Mouse (Mus musculus) brain, embryonic 14.5 days (tissue): ENCODE data around the gene Kat14. TPM values are rescaled to one million over a fixed set of nuclear protein-coding genes. Genes with fewer than 3 reads are reported as not detected.
A peak's percentile ranks its signal among the peaks of the same experiment; 100 is the strongest.

ENCODE experiments used
- DNase-seq: peaks from one replicate; pipeline ENCODE4 v3.0.0-alpha.2; 2011; ENCODE audit warnings: low read depth
- CTCF ChIP-seq: fragments of 200-500 bp; IDR thresholded peaks from 2 replicates; pipeline ENCODE4 v1.5.1; 2012; ENCODE audit warnings: inconsistent platforms, mild to moderate bottlenecking, moderate library complexity, borderline replicate concordance; ENCODE audit not compliant: insufficient read depth, insufficient read length; ENCODE audit errors: extremely low read depth
- POLR2A ChIP-seq: fragments of 200-500 bp; IDR thresholded peaks from 2 replicates; pipeline ENCODE4 v1.6.1; 2012; ENCODE audit warnings: mild to moderate bottlenecking, inconsistent platforms, borderline replicate concordance; ENCODE audit not compliant: poor library complexity, insufficient read depth, insufficient read length, severe bottlenecking; ENCODE audit errors: extremely low read depth
- polyA plus RNA-seq: library from polyadenylated mRNA; depleted of rRNA; stranded (reverse); fragments of >200 nt; gene quantifications from 2 replicates; pipeline ENCODE4 v1.2.3, GENCODE M21; 2012

The Kat14 gene
- polyA plus RNA-seq, 1 experiment: 31.6 TPM

DNA sequence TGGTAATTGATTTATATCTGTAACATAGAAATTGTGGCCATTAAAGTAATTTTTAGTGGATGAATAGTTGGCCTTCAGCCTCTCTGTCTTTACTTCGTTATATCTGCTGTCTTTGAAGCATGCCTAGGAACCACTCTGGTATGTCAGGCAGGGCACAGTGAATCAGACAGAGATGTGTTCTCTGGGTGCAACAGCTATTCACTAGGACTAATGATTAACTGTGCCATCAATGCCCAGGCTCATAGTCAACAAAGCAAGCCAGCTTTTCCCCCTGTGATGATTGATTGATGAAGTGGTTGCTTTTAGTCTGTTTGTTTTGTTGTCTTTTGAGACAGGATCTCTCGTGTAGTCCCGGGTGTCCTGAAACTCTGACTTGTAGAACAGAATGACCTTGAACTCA is 19.6 kb downstream of the Kat14 start:
- TF ChIP-seq POLR2A (no peak), CTCF (no peak)
- DNase-seq: no peak

GRCm38 (mm10) chr2:144399531-144399930 is 30.7 kb downstream of the Kat14 start:
- no peak for DNase-seq
- no peak for TF ChIP-seq CTCF
- TF ChIP-seq POLR2A: no peak

DNA sequence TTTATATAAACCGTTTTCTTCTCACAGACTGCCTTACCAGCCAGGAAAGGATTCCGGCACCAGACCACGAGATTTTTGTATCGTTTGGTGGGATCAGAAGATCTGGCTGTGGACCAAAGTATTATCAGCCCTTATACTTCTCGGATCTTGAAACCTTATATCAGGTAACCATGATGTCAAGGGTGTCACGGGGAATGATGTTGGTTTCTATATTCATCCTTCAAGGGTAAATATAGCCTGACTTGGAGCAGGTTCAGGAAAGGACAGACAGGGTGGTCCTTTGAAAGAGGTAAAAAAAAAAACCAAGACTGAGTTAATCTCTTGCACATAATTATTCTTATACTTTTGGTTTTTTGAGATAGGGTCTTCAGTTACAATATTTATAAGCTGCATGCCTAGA is 31.9 kb downstream of the Kat14 start:
- TF ChIP-seq POLR2A: no peak
- no peak for TF ChIP-seq CTCF
- no peak for DNase-seq

- DNase-seq: no peak
- TF ChIP-seq CTCF (no peak), POLR2A (no peak)
Observed at GRCm38 (mm10) chr2:144409037-144409436, 40.3 kb downstream of the Kat14 start.

GRCm38 (mm10) chr2:144410603-144411002 is 41.8 kb downstream of the Kat14 start:
- TF ChIP-seq POLR2A (no peak), CTCF (no peak)
- peak; percentile 35 for DNase-seq

DNA sequence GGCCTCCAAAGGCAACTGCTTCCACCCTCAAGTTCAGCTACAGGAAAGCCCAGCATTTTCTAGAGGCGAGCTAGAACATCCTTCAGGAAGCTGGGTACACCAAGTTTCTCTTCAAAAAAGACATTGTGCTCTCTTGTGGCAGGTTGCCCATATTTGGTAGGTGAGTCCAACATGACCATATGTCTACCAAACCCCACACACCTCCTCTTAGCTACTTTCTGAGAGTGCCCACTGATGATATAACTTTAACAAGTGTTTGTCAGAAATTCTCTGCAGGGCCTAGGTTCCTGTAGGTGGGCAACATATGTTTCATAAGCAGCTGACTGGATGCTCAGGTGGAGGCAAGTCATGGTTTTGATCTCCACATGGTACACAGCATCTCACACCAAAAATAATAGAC is 45.9 kb downstream of the Kat14 start:
- DNase-seq: no peak
- TF ChIP-seq POLR2A (no peak), CTCF (no peak)

GRCm38 (mm10) chr2:144416859-144417258 is 48.1 kb downstream of the Kat14 start:
- no peak for DNase-seq
- no peak for TF ChIP-seq CTCF
- TF ChIP-seq POLR2A: no peak

DNA sequence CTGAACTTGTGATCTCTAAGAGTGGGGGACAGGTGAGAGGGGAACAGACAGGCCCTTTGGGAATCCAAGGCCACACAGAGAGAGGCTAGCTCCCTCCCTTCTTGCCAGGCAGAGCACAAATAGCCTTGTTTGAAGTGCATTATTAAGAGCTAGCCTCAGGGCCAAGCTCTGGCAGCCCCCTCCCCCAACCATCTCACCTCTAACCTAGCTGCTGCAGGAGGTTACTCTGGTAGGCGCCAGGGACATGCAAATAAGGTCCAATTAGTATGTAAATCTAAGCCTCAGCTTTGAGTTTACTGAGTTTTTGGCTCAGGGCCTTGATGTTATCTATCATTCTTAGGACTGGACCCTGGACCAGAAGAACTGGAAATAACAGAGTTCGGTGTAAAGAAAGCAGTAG is 49.3 kb downstream of the Kat14 start:
- no peak for TF ChIP-seq CTCF
- DNase-seq: peak; percentile 56

DNA sequence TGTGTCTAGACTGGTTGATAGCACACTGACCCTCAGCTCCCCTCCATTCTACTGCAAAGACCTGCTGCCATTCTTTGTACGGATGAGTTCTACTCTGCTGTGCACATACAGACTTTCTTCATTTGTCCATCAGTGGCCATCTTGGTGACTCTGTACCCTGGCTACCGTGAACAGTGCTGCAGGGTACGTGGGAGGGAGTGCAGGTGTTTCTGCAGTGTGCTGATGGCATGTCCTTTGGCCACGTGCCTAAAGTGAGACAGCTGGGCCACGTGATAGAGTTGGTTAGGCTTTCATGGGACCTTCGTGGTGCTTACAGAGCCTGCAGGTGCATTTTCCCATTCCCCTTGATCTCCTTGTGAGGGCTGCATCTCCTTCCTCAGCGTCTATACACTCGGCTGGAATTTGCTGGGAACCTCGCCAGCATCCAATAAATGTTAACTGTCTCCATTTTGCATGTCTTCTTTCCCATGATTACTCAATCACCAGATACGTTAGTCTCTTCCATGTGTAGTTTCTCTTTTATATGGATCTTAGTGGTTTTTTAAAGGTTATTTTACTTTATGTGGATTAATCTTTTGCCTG is 53.4 kb downstream of the Kat14 start:
- peak; percentile 18 for DNase-seq
- TF ChIP-seq CTCF (no peak), POLR2A (no peak)

DNA sequence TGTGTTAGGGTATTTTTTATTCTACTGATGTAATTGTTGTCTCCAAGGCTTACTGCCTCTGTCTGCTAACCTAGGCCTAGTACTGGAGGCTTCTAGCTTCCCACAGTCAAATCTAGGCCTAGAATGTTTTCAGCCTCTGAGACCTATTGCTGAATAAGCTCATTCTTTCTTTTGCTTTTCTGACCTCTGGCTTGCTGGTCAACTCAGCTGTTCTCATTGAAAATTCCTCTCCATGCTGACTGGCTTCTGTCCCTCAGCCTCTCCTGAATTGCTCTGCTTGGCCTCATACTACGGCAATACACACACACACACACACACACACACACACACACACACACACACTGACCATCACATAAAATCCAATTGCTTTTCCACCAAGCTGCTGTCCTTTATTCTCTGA is 57.0 kb downstream of the Kat14 start:
- no peak for TF ChIP-seq POLR2A
- no peak for DNase-seq

DNA sequence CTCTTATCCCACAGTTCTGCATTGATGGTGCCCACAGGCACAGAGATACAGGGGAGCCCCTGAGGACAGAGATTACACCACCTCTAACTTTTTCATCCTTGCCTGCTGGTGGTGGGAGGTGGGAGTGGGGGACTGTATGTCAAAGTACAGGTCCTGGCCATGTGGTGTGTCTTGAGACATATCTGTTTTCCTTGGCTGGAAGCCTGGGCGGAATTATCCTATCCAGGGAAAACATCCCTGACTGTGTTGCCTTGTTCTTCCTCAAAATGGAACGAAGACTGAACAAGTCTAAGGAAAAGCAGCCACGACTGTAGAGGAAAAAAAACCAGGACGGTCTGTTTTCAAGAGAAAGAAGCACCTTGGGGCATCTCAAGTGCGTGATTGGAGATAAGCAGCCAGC is 59.1 kb downstream of the Kat14 start:
- TF ChIP-seq CTCF (no peak), POLR2A (no peak)
- no peak for DNase-seq

- no peak for DNase-seq
- TF ChIP-seq POLR2A: no peak
- TF ChIP-seq CTCF: no peak
Observed at GRCm38 (mm10) chr2:144428659-144429058, 59.9 kb downstream of the Kat14 start.

DNA sequence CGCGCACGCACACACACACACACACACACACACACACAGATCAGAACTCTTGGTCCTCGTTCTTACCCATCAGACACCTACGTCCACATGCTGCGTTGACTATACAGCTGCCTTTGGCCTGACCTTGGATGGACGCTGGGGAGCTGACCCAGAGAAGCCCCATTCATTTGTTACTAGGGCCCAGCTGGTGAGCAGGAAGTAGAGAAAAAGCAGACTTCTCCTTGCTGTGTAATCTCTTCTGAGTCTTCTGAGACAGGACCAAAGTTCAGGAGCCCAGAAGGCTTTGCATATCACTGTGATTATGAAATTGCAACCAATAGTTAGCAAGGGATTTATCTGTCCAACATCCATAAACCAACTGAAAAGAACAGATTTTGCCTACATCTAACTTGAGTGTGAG is 60.4 kb downstream of the Kat14 start:
- DNase-seq: no peak
- TF ChIP-seq POLR2A (no peak), CTCF (no peak)

- TF ChIP-seq POLR2A (no peak), CTCF (no peak)
- no peak for DNase-seq
Observed at GRCm38 (mm10) chr2:144431286-144431825, 62.6 kb downstream of the Kat14 start.
